Mouse (Mus musculus) left cerebral cortex, adult 2 months (tissue): ENCODE measurements around the gene Gm9376. TPM values are rescaled to one million over a fixed set of nuclear protein-coding genes. Genes with fewer than 3 reads are reported as not detected.
A peak's percentile ranks its signal among the peaks of the same experiment; 100 is the strongest.

ENCODE experiments used
- DNase-seq, 2 experiments: peaks; one replicate each; pipeline ENCODE4 v3.0.0; 2021 to 2022; ENCODE audit warnings: low spot score in 2 of 2, mixed read lengths in 1 of 2; ENCODE audit errors: extremely low spot score in 1 of 2
- H3K27ac ChIP-seq: fragments of 200-600 bp; 2 replicates; pipeline ENCODE4 v1.8.1; 2022
- H3K4me3 ChIP-seq: fragments of 200-600 bp; 2 replicates; pipeline ENCODE4 v1.8.1; 2022
- CTCF ChIP-seq: fragments of 200-600 bp; IDR thresholded peaks from 2 replicates; pipeline ENCODE4 v1.8.1; 2022; ENCODE audit warnings: antibody characterized with exemption, mild to moderate bottlenecking, moderate library complexity
- intact Hi-C: fragments of 180-260 bp; cut with DNase I; formaldehyde crosslinking; loops from one replicate; pipeline ENCODE4 v1.15.1; 2025
- total RNA-seq, 2 experiments: library from RNA; stranded (reverse); gene quantifications; 2 replicates each; pipeline ENCODE4 v1.2.3; 2021

Gm9376 gene
- total RNA-seq, 2 experiments from 2014 or later, result not detected

GRCm38 (mm10) chr14:118235973-118236885, 30.5 kb upstream of the Gm9376 start:
- peak; percentile 17 to 25 for DNase-seq
- Histone ChIP-seq H3K4me3 (peak overlapping the region; percentile 40), H3K27ac (peak overlapping the region; percentile 19; the same call in 1 of the 2 replicates)
- intact Hi-C loops, result loop anchor here (5.0 kb wide), 1 partner anchor 151 kb away; no protein-coding TSS in a partner anchor
- TF ChIP-seq CTCF, result no peak

- intact Hi-C loops, result loop anchor here (1.0 to 5.0 kb wide), 2 partner anchors 150 to 199 kb away; no protein-coding TSS in a partner anchor
These were observed 29.9 kb upstream of the Gm9376 start, which contains the start of gene Sox21 for GRCm38 (mm10) chr14:118236886-118237289. Sox21 (minus strand) TSS chr14:118237030.

GRCm38 (mm10) chr14:118237786-118238185, 29.0 kb upstream of the Gm9376 start:
- intact Hi-C loops, result loop anchor here (1.0 to 5.0 kb wide), 2 partner anchors 150 to 199 kb away; no protein-coding TSS in a partner anchor
- H3K27ac ChIP-seq, result no peak overlapping the region
- no peak overlapping the region for H3K4me3 ChIP-seq
- no peak for TF ChIP-seq CTCF
- no peak for DNase-seq

More at GRCm38 (mm10) chr14:118236886-118237289, 29.9 kb upstream of the Gm9376 start, which contains the start of gene Sox21:
- peak; percentile 44 to 55 for DNase-seq
- peak within 1 kb of the TSS; percentile 40 for H3K4me3 ChIP-seq
- peak within 1 kb of the TSS; percentile 28; the same call in 1 of the 2 replicates for H3K27ac ChIP-seq
- TF ChIP-seq CTCF, result no peak

GRCm38 (mm10) chr14:118239351-118239750, 27.4 kb upstream of the Gm9376 start:
- Histone ChIP-seq H3K27ac (no peak overlapping the region), H3K4me3 (no peak overlapping the region)
- no peak for DNase-seq
- intact Hi-C loops, result loop anchor here (5.0 kb wide), 1 partner anchor 148 kb away; no protein-coding TSS in a partner anchor
- no peak; the same call in 1 of the 2 replicates for TF ChIP-seq CTCF

GRCm38 (mm10) chr14:118241416-118241815, 25.3 kb upstream of the Gm9376 start:
- intact Hi-C loops, result no loop called here
- Histone ChIP-seq H3K4me3 (no peak overlapping the region), H3K27ac (no peak overlapping the region)
- no peak for TF ChIP-seq CTCF
- DNase-seq, result no peak

- intact Hi-C loops, result no loop called here
- DNase-seq, result no peak
- Histone ChIP-seq H3K4me3 (no peak overlapping the region), H3K27ac (no peak overlapping the region)
- no peak for TF ChIP-seq CTCF
These were observed 13.4 kb upstream of the Gm9376 start for GRCm38 (mm10) chr14:118253381-118253780.

- no peak for TF ChIP-seq CTCF
- intact Hi-C loops, result no loop called here
- H3K4me3 ChIP-seq, result no peak overlapping the region
- no peak for DNase-seq
- no peak overlapping the region for H3K27ac ChIP-seq
These were observed 2.1 kb downstream of the Gm9376 start for GRCm38 (mm10) chr14:118268849-118269248.

- H3K27ac ChIP-seq, result no peak overlapping the region
- no peak overlapping the region for H3K4me3 ChIP-seq
- DNase-seq, result no peak
- intact Hi-C loops, result no loop called here
- no peak for TF ChIP-seq CTCF
These were observed 6.1 kb downstream of the Gm9376 start for GRCm38 (mm10) chr14:118272594-118273555.

- no peak for DNase-seq
- H3K4me3 ChIP-seq, result no peak overlapping the region
- intact Hi-C loops, result no loop called here
- H3K27ac ChIP-seq, result no peak overlapping the region
- no peak for TF ChIP-seq CTCF
These were observed 11.1 kb downstream of the Gm9376 start for GRCm38 (mm10) chr14:118277704-118278498.

- intact Hi-C loops, result no loop called here
- H3K4me3 ChIP-seq, result no peak overlapping the region
- H3K27ac ChIP-seq, result no peak overlapping the region
- no peak for TF ChIP-seq CTCF
- DNase-seq, result no peak
These were observed 15.5 kb downstream of the Gm9376 start for GRCm38 (mm10) chr14:118282272-118282671.

- DNase-seq, result no peak
- no peak overlapping the region for H3K4me3 ChIP-seq
- intact Hi-C loops, result no loop called here
- H3K27ac ChIP-seq, result no peak overlapping the region
- TF ChIP-seq CTCF, result no peak
These were observed 16.2 kb downstream of the Gm9376 start for GRCm38 (mm10) chr14:118282917-118283316.
